Mouse (Mus musculus) activated CD4-positive, CD25-positive, alpha-beta regulatory T cell, adult 4 months (primary cell): ENCODE measurements around the gene Sorcs2. TPM values are rescaled to one million over a fixed set of nuclear protein-coding genes. Genes with fewer than 3 reads are reported as not detected.
A peak's percentile ranks its signal among the peaks of the same experiment; 100 is the strongest.

Experiments used
- ATAC-seq: one replicate; pipeline ENCODE4 v1.8.0; 2017
- polyA plus RNA-seq, 2 experiments: library from polyadenylated mRNA; unstranded; fragments of 100-300 nt; shearing (Covaris generic); gene quantifications; one replicate each; pipeline ENCODE4 v1.2.1; 2017

The Sorcs2 gene
- polyA plus RNA-seq, 2 experiments from 2014 or later: 3.2 to 3.5 TPM

DNA sequence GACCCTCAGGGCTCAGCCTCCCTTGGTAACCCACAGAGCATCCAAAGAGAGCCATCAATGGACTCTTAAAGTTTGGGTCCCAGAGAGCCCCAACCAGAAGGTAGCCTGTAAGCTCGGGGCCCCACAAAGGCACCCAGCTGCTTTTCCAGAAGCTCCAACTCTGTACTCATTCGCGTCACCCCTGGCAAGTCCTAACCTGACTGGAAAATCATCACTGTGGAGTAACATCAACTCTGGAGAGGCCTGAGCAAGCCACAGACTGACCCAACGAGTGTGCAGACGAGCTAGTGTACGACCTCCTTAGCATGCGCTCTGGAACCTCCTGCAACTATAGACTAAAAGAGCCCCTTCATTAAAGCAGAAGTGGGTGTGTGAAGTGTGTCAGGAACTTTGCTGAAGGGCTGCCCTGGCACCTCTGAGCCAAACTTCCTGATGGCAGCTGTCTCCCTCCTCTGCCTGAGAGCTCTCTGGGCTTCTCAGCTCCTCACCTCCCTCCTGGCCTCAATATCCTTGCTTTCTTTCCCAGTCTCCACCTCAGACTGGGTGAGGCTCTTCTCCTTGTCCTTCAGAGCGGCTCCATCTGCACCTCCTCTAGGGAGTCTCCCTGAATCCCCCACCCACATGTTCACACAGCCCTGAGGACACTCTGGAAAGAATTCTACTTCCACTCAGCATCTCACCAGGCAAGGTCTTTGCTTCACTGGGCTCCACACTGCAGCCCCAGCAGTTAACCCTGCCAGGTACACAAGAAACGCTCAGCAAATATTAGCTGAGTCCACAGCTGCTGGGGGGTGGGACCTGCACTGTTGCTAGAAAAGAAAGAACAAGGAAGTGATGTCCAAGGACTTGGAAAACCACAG lies 8.0 kb downstream of the Sorcs2 start:
- ATAC-seq: no peak

GRCm38 (mm10) chr5:36385062-36385461 lies 12.9 kb downstream of the Sorcs2 start:
- no peak for ATAC-seq

DNA sequence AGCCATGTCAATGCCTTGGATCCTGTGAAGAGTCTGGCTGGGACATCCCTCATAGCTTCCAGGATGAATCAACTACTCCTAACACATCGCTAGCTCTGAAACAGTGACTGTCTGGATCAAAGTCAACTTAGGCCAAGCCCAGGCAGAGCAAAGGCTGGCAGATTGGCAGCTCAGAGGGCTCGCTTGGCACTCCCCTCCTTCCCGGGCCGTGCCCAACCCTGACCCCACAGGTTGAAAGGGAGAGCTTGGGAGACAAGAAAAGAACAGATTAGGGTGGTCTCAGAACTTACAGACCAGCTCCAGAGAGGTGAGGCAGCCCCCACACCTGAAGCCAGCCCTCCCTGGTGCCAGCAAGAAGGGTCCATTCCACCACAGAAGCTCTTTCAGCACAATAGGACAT lies 14.5 kb downstream of the Sorcs2 start:
- ATAC-seq: no peak

GRCm38 (mm10) chr5:36382721-36383120 lies 15.2 kb downstream of the Sorcs2 start:
- no peak for ATAC-seq

GRCm38 (mm10) chr5:36382134-36382693 lies 15.7 kb downstream of the Sorcs2 start:
- no peak for ATAC-seq

DNA sequence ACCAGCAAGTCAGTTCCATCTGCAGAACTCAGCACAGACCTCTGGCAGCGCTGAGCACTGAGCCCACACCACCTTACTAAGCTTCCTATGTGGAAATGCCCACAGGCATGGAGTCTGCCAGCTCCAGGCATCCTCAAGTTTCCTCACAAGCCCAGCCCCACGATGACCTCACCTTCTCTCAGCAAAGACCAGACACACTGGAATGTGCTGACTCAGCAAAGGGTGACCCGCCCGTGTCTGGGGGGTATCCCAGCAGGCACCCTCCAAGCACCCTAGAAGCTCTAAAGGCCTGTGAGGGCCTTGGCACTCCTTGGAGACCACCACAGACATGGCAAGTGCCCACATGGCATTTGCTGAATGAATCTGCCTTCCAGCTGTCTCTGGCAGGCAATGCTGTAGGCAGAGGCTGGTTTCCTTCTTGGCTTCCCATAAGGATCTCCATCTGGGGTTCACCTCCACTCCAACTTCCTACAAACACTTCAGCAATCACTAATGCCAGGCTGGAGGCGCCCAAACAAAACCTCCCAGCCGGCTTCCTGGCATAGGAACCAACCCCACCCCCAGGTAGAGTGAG lies 17.9 kb downstream of the Sorcs2 start:
- ATAC-seq: no peak

DNA sequence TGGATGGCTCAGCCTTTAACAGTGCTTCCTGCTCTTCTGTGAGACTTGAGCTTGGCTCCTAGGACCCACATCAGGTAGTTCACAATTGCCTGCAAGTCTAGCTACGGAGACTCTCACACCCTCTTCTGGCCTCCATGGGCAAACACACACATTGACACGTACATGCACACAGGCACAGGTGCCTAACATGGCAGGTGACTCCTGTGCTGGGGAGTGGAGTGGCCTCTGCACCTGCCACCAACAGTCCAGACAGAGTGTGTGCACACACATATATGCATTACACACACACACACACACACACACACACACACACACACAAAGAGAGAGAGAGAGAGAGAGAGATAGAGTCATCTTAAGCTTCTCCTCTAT lies 19.6 kb downstream of the Sorcs2 start:
- no peak for ATAC-seq

DNA sequence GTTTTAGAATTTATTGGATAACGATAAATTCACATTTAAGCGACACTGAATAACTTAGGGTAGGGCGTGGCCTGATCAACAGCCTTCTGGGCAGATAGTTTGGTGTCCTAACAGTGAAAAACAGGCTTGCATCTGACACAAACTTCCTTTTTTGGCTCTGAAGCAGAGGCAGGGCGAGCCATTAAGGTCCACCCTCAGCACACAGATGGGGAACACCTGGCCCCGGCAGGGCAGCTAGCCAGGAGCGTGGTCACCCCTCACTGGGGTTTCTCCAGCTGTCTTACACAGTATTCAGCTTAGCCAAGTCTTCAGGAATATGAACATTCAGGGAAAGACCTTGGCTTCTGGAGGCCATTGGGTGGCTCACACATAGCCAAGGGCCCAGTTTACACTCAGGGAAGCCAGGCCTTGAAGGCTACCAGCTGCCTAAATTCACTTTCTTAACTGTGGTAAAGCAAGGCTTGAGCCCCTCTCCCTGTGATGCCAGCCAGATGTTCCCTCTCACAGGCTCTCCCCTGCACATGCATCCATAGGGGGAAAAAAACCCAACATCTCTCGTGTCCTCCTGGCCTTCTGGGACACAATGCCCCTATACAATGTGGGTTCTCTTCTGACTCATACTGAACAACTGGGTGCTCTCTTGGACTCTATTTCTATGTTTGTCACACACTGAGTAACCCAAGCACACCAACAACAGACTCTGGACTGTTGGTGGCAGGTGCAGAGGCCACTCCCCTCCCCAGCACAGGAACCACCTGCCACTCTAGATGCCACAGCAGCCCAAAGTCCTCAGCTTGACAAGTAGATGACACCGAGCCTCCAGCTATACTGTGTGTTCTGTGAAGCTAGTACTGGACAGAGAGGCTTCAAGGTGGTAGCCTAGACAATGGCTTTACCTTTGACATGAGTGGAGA lies 20.2 kb downstream of the Sorcs2 start:
- no peak for ATAC-seq

- ATAC-seq: no peak
Observed at GRCm38 (mm10) chr5:36375886-36376285, 22.1 kb downstream of the Sorcs2 start.

DNA sequence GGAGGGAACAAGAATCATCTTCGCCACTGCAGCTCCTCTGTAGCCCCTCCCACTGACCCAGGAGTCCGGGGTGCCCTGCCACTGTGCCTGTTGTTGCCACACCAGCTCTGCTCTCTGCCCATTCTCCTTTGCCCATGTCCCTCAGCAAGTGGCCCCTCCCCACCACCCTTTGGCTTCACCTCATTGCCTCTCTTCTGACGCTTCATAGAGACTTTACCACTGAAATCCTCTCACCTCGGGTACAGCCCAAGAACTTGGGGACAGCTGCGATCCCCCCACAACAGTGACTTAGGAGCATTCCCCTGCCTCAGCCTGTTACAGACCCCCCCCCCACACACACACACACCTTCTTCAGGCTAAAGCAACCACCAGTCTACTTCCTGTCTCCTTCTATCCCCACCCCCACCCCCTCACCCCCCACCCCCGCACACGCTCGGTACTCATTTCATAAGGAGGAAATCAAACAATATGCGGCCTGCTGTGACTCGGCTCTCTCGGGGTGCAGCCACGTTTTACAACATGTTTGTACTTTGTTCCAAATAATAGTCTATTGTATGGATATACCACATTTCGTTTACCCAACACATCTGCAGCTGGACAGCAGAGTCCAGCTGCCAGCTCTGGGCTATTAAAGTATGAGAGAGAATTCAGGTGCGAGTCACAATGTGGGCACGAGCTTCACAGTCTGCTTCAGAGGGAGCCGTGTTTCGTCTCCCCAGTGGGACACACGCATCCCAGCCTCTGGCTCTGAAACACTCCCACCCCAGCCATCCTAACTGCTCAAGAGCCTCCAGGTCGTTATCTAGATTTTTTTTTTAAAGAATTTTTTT lies 23.5 kb downstream of the Sorcs2 start:
- peak; percentile 45 for ATAC-seq

- peak; percentile 76 for ATAC-seq
Observed at GRCm38 (mm10) chr5:36373246-36373891, 24.6 kb downstream of the Sorcs2 start.

DNA sequence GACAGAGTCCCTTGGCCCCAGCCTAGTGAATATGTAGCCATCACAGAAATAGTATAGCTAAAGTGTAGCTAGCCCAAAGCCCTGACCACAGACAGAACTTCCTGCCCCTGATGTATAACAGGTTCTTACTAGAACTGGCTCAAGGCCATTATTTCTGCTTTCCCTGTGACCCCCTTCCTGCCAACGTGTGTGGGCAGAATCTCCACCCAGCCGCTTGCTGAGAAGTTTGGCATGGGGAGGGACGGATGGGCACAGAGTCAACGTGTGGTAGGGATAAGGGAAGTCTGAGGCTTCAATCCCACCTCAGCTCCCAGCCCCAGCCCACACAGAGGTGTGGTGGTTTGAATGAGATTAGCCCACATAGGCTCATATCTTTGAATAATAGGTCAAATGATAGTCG lies 26.2 kb downstream of the Sorcs2 start:
- ATAC-seq: no peak

GRCm38 (mm10) chr5:36369261-36369684 lies 28.7 kb downstream of the Sorcs2 start:
- ATAC-seq: no peak

- no peak for ATAC-seq
Observed at GRCm38 (mm10) chr5:36368511-36369135, 29.3 kb downstream of the Sorcs2 start.

DNA sequence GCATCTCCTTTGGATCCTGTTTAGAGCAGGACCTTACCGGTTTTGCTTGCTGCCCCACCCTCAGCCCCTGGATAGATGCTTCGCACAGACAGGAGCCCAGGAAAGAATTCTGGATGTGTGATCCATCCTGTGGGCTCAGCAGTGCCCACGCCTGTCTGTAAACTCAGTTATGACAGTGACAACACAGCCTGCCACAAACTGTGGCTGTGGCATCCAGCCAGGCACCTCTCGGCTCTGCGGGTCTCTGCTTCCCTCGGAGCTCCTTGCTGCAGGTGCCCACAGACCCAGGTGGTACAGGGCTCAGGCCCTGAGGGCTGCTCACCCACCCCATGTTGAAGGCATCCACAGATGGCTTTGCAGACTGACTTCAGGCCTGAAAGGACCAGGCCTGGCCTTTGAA lies 30.0 kb downstream of the Sorcs2 start:
- ATAC-seq: no peak

DNA sequence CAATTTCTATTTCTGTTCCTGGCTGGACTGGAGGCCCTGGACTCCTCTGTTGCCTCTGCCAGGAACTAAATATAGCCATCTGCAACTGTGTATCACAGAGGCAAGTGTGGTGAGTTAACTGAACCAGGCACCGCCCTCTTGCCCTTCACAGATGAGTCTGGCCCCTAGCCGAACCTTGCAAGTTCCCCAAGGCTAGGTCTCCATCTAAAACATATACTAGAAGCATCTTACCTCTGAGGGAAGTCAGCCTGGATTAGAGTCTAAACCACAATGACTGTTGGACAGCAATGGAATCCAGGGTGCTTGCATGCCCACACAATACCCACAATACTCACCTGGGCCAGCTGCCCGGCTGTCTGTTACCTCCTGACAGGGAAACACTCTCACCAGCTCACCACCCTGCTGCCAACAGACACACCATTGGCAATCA lies 30.7 kb downstream of the Sorcs2 start:
- ATAC-seq: no peak

GRCm38 (mm10) chr5:36361749-36362148 lies 36.2 kb downstream of the Sorcs2 start:
- ATAC-seq: no peak

DNA sequence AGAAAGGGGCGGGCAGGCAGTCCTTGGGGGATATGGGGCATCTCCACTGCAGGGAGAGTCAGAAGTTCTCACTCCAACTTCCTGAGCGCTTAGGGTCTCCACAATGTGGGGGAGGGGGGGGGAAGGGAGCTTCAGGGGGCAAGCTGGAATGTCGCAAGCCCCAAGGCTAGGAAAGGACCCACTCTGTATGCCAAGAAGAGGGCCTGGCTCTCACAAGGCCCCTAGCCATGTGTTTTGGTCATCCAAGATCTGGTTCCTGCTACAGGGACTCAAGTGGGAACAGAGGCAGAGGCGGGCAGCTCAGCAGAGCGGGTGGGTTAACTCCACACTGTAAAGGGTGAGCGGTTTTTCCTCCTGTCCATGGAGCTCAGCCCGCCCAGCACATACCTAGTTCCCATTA lies 37.6 kb downstream of the Sorcs2 start:
- ATAC-seq: no peak

- peak; percentile 22 for ATAC-seq
Observed at GRCm38 (mm10) chr5:36359535-36360243, 38.2 kb downstream of the Sorcs2 start.

DNA sequence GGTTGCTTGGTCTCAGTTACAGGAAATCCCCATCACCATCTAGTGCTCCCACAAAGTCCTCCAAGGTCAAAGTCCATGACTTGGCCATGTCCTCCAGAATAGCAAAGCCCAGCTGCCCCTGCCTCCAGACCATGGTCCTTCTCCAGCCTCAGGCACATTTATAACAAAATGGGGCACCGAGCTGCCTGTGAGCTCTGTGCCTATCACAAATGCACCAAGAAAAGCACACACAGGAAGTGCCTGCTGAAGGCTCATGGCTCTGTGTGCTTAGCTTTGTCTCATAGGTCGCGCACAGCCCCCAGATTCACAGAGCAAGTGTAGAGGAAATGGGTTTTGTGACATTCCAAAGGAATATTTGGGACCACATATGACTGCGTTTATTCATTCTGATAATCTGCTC lies 39.8 kb downstream of the Sorcs2 start:
- peak; percentile 40 for ATAC-seq
